Mouse (Mus musculus) intestine, embryonic 16.5 days (tissue): ENCODE measurements around the gene Gpatch2. TPM values are rescaled to one million over a fixed set of nuclear protein-coding genes. Genes with fewer than 3 reads are reported as not detected.

ENCODE experiments used
- ATAC-seq: fragments of 200-750 bp; cut with Nextera tagmentation; 2 replicates; pipeline ENCODE4 v1.8.0; 2017; ENCODE audit warnings: moderate TSS enrichment, moderate library complexity
- H3K27ac ChIP-seq: fragments of 300-500 bp; sonication (generic); 2 replicates; pipeline ENCODE4 v1.5.1; 2014; ENCODE audit warnings: mild to moderate bottlenecking, low read length
- H3K27me3 ChIP-seq: fragments of 300-500 bp; sonication (generic); replicated peaks from 2 replicates; pipeline ENCODE4 v1.6.1; 2014; ENCODE audit warnings: low read length, control low read depth, mixed read lengths; ENCODE audit not compliant: control insufficient read depth, insufficient read depth
- H3K36me3 ChIP-seq: fragments of 300-500 bp; sonication (generic); 2 replicates; pipeline ENCODE4 v1.6.1; 2014; ENCODE audit warnings: low read length, control low read depth; ENCODE audit not compliant: control insufficient read depth, insufficient read depth
- H3K4me1 ChIP-seq: fragments of 300-500 bp; sonication (generic); 2 replicates; pipeline ENCODE4 v1.6.1; 2014; ENCODE audit warnings: low read length, control low read depth, mixed read lengths; ENCODE audit not compliant: control insufficient read depth, insufficient read depth
- H3K4me2 ChIP-seq: fragments of 300-500 bp; sonication (generic); 2 replicates; pipeline ENCODE4 v1.6.1; 2014; ENCODE audit warnings: low read depth, low read length, control low read depth
- H3K4me3 ChIP-seq: fragments of 300-500 bp; sonication (generic); 2 replicates; pipeline ENCODE4 v1.5.1; 2014; ENCODE audit warnings: mild to moderate bottlenecking, low read length
- H3K9ac ChIP-seq: fragments of 300-500 bp; sonication (generic); 2 replicates; pipeline ENCODE4 v1.6.1; 2014; ENCODE audit warnings: low read depth, low read length
- H3K9me3 ChIP-seq: fragments of 300-500 bp; sonication (generic); 2 replicates; pipeline ENCODE4 v1.6.1; 2016; ENCODE audit warnings: low read length, control low read depth; ENCODE audit not compliant: control insufficient read depth
- WGBS: fragments of 180-500 bp; shearing (Covaris S2); extraction: QIAGEN DNeasy Blood & Tissue Kit; methylation state at CpG from one replicate; pipeline ENCODE4 v1.1.7; 2014; 5-methylcytosine and 5-hydroxymethylcytosine counted together
- polyA plus RNA-seq: library from polyadenylated mRNA; unstranded; fragments of >200 nt; fragmentation: Nextera tagmentation; extraction: Ambion mirVana; gene quantifications from 2 replicates; pipeline ENCODE4 v1.2.1, GENCODE M21; 2015

The Gpatch2 gene
- polyA plus RNA-seq, 1 experiment from 2014 or later, result 16.5 TPM

GRCm38 (mm10) chr1:187279776-187280175 lies 64.5 kb downstream of the Gpatch2 start:
- 73% methylated on average over 4 of the region's 4 CpGs for WGBS
- Histone ChIP-seq H3K27me3 (no peaks in the 10 kb centered on the region), H3K9me3 (no peaks in the 10 kb centered on the region), H3K4me2 (no peak overlapping the region), H3K27ac (no peak overlapping the region), H3K36me3 (no peaks in the 10 kb centered on the region), H3K4me3 (no peak overlapping the region), H3K4me1 (no peaks in the 10 kb centered on the region), H3K9ac (no peak overlapping the region)
- no peak for ATAC-seq

DNA sequence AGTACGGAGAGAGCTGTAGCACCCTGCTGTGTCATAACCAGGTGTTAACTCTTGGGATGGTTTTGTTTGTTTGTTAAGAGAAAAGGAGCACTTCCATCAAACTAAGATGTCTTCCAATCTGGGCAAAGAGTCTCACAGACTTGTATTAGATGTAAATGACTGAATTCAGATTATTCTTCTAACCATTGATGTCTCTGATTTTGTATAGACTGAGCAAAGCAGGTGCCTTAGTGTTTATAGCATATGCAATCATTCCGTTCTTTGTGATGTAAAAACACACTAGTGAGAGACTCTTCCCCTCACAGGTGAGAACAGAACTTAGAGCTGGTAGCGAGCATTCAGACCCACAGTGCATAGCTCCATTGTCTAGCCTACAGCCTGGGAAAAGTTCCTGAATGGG lies 67.0 kb downstream of the Gpatch2 start:
- Histone ChIP-seq H3K4me2 (no peak overlapping the region), H3K9ac (no peak overlapping the region), H3K27ac (no peak overlapping the region), H3K9me3 (no peaks in the 10 kb centered on the region), H3K27me3 (no peaks in the 10 kb centered on the region), H3K4me3 (no peak overlapping the region), H3K36me3 (no peaks in the 10 kb centered on the region), H3K4me1 (0 out of 2 replicates have a peak, but pooled peaks cover 3% of the 10 kb centered on the region)
- 87% methylated on average over 3 of the region's 3 CpGs for WGBS
- ATAC-seq, result no peak

GRCm38 (mm10) chr1:187282804-187283203 lies 67.5 kb downstream of the Gpatch2 start:
- Histone ChIP-seq H3K27me3 (no peaks in the 10 kb centered on the region), H3K4me2 (no peak overlapping the region), H3K9ac (no peak overlapping the region), H3K27ac (no peak overlapping the region), H3K4me1 (0 out of 2 replicates have a peak, but pooled peaks cover 3% of the 10 kb centered on the region), H3K9me3 (no peaks in the 10 kb centered on the region), H3K4me3 (no peak overlapping the region), H3K36me3 (no peaks in the 10 kb centered on the region)
- ATAC-seq, result no peak
- 73% methylated on average over 6 of the region's 6 CpGs for WGBS

DNA sequence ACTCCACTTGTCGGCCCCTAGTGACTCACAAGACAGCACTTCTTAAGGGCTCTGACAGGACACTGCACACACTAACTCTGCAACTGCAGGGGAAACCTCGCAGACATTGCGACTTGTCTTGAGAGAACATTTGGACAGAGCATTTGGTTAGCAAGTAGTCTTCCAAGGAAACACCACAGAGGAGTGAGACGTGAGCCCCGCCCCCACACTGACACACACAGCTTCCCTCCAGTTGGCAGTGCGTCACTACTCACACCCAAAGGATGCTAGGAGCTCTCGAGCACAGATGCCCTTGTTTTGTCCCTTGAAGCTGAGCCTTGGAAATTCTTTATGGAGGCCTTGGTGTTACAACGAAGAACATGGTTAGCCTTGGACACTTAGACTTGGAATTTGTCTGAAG lies 70.4 kb downstream of the Gpatch2 start:
- WGBS, result 77% methylated on average over 8 of the region's 8 CpGs
- no peak overlapping the region for H3K9ac ChIP-seq
- H3K4me2 ChIP-seq, result no peak overlapping the region
- H3K4me1 ChIP-seq, result 0 out of 2 replicates have a peak, but pooled peaks cover 3% of the 10 kb centered on the region
- H3K4me3 ChIP-seq, result no peak overlapping the region
- H3K27ac ChIP-seq, result no peak overlapping the region
- no peaks in the 10 kb centered on the region for H3K36me3 ChIP-seq
- ATAC-seq, result no peak
- no peaks in the 10 kb centered on the region for H3K9me3 ChIP-seq
- H3K27me3 ChIP-seq, result no peaks in the 10 kb centered on the region

DNA sequence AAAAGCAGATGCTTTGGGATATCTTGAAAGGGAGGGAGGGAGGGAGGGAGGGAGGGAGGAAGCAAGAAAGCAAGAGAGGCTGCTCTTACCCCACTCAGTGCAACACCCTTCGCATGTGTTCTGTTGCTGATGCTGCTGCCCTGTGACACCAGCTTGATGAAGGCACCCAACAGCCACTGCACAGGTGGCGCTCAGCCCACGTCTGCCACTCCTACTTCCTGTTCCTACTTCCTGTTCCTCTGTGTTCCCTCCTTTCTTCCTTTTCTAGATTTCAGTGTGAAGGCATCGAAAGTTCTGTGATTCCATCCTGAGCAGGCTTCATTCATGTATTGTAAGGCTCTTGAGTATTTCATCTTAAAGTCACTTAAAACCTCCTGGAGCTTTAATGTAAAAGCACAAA lies 71.1 kb downstream of the Gpatch2 start:
- Histone ChIP-seq H3K27me3 (no peaks in the 10 kb centered on the region), H3K27ac (no peak overlapping the region; the same call in 1 of the 2 replicates), H3K4me1 (0 out of 2 replicates have a peak, but pooled peaks cover 3% of the 10 kb centered on the region), H3K36me3 (no peaks in the 10 kb centered on the region), H3K9ac (no peak overlapping the region), H3K9me3 (no peaks in the 10 kb centered on the region), H3K4me3 (no peak overlapping the region), H3K4me2 (no peak overlapping the region)
- ATAC-seq, result no peak
- WGBS, result 87% methylated on average over 4 of the region's 4 CpGs

DNA sequence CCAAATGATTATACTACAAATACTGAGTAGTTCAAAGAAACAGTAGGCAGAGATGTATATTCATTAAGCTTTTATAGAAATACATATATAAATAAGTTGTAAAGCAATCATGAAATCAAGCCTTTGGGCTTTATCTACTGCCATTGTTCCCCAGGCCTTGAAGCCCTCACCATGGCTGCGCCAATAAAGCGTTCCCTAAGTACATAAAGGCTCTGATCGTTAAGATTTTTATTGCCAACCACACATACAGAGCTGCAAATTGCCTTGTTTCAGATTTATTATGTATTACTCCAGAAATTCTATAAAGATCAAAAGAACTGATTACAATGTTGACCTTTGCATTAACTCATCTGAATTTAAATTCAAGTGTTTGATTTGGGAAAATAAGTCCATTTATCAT lies 71.6 kb downstream of the Gpatch2 start:
- no peaks in the 10 kb centered on the region for H3K27me3 ChIP-seq
- peaks cover 4% of the 10 kb centered on the region; the same call in 1 of the 2 replicates for H3K4me1 ChIP-seq
- no peaks in the 10 kb centered on the region for H3K9me3 ChIP-seq
- no peaks in the 10 kb centered on the region for H3K36me3 ChIP-seq
- H3K27ac ChIP-seq, result no peak overlapping the region
- no peak overlapping the region for H3K9ac ChIP-seq
- peak; percentile 77 for ATAC-seq
- H3K4me3 ChIP-seq, result no peak overlapping the region
- H3K4me2 ChIP-seq, result no peak overlapping the region
- 64% methylated on average over 3 of the region's 3 CpGs for WGBS

DNA sequence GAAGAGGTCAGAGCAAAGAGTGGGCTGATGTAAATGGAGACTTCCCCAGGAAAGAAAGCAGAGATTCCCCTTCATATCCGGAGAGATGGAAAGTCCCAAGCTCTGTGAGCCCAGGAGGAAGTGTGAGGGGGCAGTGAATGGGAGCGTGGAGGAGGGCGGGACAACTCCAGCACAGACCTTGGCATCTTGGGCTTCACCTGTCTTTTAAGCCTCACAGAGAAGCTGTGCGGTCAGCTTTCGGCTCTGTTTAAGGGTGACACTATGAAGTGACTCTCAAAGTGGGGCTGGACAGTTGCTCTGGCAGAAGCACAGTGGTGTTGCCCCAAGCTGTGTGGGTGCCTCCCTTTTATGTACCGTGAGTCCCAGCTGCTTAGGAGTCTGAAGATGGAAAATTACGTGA lies 74.9 kb downstream of the Gpatch2 start:
- Histone ChIP-seq H3K9me3 (no peaks in the 10 kb centered on the region), H3K4me1 (peaks cover 6% of the 10 kb centered on the region; the same call in 1 of the 2 replicates), H3K4me3 (no peak overlapping the region), H3K36me3 (no peaks in the 10 kb centered on the region), H3K27me3 (no peaks in the 10 kb centered on the region), H3K9ac (no peak overlapping the region), H3K27ac (no peak overlapping the region), H3K4me2 (no peak overlapping the region)
- WGBS, result 85% methylated on average over 7 of the region's 7 CpGs
- no peak for ATAC-seq

- Histone ChIP-seq H3K9ac (no peak overlapping the region), H3K4me2 (no peak overlapping the region), H3K4me1 (peaks cover 3% of the 10 kb centered on the region; the same call in 1 of the 2 replicates), H3K27ac (peak overlapping the region; percentile 31; the same call in 1 of the 2 replicates), H3K9me3 (no peaks in the 10 kb centered on the region), H3K36me3 (no peaks in the 10 kb centered on the region), H3K4me3 (no peak overlapping the region), H3K27me3 (no peaks in the 10 kb centered on the region)
- WGBS, result 70% methylated on average over 10 of the region's 10 CpGs
- peak; percentile 68 for ATAC-seq
Measured at GRCm38 (mm10) chr1:187291480-187292394, 76.4 kb downstream of the Gpatch2 start.

DNA sequence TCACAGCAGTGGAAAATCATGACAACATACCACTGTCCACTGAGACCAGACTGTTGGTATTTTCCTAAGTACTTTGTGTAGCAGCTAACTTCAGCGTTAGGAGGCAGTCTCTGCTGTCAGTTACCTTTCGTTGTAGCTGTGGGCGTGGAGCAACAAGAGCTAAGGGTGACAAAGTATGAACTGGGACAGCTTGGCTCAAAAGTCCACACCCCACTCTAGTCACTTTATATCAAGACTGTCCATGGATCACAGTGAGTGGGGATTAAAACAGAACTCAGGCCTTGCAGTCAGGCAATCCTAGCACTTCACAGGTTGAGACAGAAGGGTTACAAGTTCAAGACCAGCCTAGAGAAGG lies 77.1 kb downstream of the Gpatch2 start:
- Histone ChIP-seq H3K9ac (no peak overlapping the region), H3K4me1 (peaks cover 3% of the 10 kb centered on the region; the same call in 1 of the 2 replicates), H3K27ac (0 out of 2 replicates have a peak overlapping the region, but pooled peaks have one; percentile 33), H3K27me3 (no peaks in the 10 kb centered on the region), H3K9me3 (no peaks in the 10 kb centered on the region), H3K4me3 (no peak overlapping the region), H3K36me3 (no peaks in the 10 kb centered on the region), H3K4me2 (no peak overlapping the region)
- ATAC-seq, result peak; percentile 54
- WGBS, result 75% methylated on average over 3 of the region's 3 CpGs
